Mouse (Mus musculus) embryonic facial prominence, embryonic 14.5 days (tissue): ENCODE data around the gene Gpr33. TPM values are rescaled to one million over a fixed set of nuclear protein-coding genes. Genes with fewer than 3 reads are reported as not detected.

Experiments
- ATAC-seq: fragments of 200-750 bp; cut with Nextera tagmentation; 2 replicates; pipeline ENCODE4 v1.8.0; 2017; ENCODE audit warnings: low read depth, moderate number of reproducible peaks, moderate TSS enrichment
- DNase-seq: peaks from one replicate; pipeline ENCODE4 v3.0.0-alpha.2; 2015; ENCODE audit warnings: low spot score
- H3K27ac ChIP-seq: fragments of 300-500 bp; sonication (generic); replicated peaks from 2 replicates; pipeline ENCODE4 v1.5.1; 2014; ENCODE audit warnings: low read depth, mild to moderate bottlenecking, low read length, moderate library complexity
- H3K27me3 ChIP-seq: fragments of 300-500 bp; sonication (generic); replicated peaks from 2 replicates; pipeline ENCODE4 v1.6.1; 2014; ENCODE audit warnings: low read length; ENCODE audit not compliant: control insufficient read depth, insufficient read depth
- H3K36me3 ChIP-seq: fragments of 300-500 bp; sonication (generic); 2 replicates; pipeline ENCODE4 v1.6.1; 2014; ENCODE audit warnings: low read length, mixed read lengths; ENCODE audit not compliant: control insufficient read depth, insufficient read depth
- H3K4me1 ChIP-seq: fragments of 300-500 bp; sonication (generic); 2 replicates; pipeline ENCODE4 v1.6.1; 2014; ENCODE audit warnings: antibody characterized with exemption, low read length; ENCODE audit not compliant: control insufficient read depth, insufficient read depth
- H3K4me2 ChIP-seq: fragments of 300-500 bp; sonication (generic); 2 replicates; pipeline ENCODE4 v1.6.1; 2014; ENCODE audit warnings: low read depth, mild to moderate bottlenecking, low read length, moderate library complexity, mixed read lengths
- H3K4me3 ChIP-seq: fragments of 300-500 bp; sonication (generic); 2 replicates; pipeline ENCODE4 v1.5.1; 2014; ENCODE audit warnings: low read depth, mild to moderate bottlenecking, low read length
- H3K9ac ChIP-seq: fragments of 300-500 bp; sonication (generic); 2 replicates; pipeline ENCODE4 v1.6.1; 2014; ENCODE audit warnings: low read depth, mild to moderate bottlenecking, low read length, moderate library complexity, mixed read lengths
- H3K9me3 ChIP-seq: fragments of 300-500 bp; sonication (generic); 2 replicates; pipeline ENCODE4 v1.6.1; 2016; ENCODE audit warnings: low read length; ENCODE audit not compliant: control insufficient read depth
- WGBS: fragments of 180-500 bp; shearing (Covaris S2); extraction: QIAGEN DNeasy Blood & Tissue Kit; methylation state at CpG from one replicate; pipeline ENCODE4 v1.1.7; 2014; 5-methylcytosine and 5-hydroxymethylcytosine counted together
- polyA plus RNA-seq: library from polyadenylated mRNA; unstranded; fragments of >200 nt; fragmentation: Nextera tagmentation; extraction: Ambion mirVana; gene quantifications from 2 replicates; pipeline ENCODE4 v1.2.1, GENCODE M21; 2014

Gpr33 gene
- polyA plus RNA-seq, 1 experiment from 2014 or later = not detected

GRCm38 (mm10) chr12:51998366-51998932 is 29.4 kb downstream of the Gpr33 start:
- H3K9ac ChIP-seq = no peak overlapping the region
- no peak for ATAC-seq
- DNase-seq = no peak
- H3K27ac ChIP-seq = no peak overlapping the region
- H3K4me2 ChIP-seq = no peak overlapping the region
- H3K4me1 ChIP-seq = no peaks in the 10 kb centered on the region
- H3K9me3 ChIP-seq = no peaks in the 10 kb centered on the region
- no peak overlapping the region for H3K4me3 ChIP-seq
- peaks cover 33% of the 10 kb centered on the region for H3K36me3 ChIP-seq
- 92% methylated on average over 9 of the region's 9 CpGs for WGBS
- no peaks in the 10 kb centered on the region for H3K27me3 ChIP-seq

DNA sequence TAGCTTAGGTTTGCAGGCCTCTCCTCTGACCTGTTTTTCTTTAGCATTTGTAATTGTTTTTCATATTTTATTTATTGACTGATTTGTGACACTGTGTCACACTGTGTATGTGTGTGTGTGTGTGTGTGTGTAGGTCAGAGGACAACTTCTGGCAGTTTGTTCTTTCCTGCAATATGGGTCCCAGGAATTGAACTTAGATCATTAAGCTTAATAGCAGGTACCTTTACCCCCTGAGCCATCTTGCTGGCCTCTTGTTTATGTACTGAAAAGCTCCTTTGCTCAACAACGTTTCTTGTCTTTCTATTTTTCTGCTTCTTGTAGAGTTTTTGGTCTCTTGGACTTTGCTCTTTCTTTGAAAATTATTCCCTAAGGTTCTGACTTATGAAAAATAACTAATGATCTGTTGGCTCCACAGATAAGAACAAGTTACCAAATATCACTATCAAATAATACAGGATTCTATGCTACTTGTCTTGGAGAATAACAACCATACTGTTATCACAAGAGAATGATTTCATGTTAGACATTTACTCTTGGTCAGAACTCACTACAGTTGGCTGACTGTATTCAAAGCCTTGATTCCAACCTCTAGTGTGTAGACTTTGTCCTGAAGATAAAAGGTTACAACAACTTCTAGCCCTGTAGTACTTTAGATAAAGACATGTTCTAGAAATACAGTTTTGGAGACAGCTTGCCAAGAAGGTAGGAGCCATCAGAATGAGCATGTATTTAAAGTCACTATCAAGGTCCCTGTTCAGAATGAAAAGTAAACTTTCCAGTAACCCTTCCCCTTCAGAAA is 31.9 kb downstream of the Gpr33 start:
- H3K36me3 ChIP-seq = peaks cover 33% of the 10 kb centered on the region
- DNase-seq (no peak), ATAC-seq (no peak)
- H3K27ac ChIP-seq = no peak overlapping the region
- H3K9me3 ChIP-seq = no peaks in the 10 kb centered on the region
- no peaks in the 10 kb centered on the region for H3K4me1 ChIP-seq
- no peak overlapping the region for H3K9ac ChIP-seq
- no peak overlapping the region for H3K4me2 ChIP-seq
- H3K4me3 ChIP-seq = no peak overlapping the region
- WGBS = 83% methylated on average over 1 of the region's 1 CpGs
- no peaks in the 10 kb centered on the region for H3K27me3 ChIP-seq

DNA sequence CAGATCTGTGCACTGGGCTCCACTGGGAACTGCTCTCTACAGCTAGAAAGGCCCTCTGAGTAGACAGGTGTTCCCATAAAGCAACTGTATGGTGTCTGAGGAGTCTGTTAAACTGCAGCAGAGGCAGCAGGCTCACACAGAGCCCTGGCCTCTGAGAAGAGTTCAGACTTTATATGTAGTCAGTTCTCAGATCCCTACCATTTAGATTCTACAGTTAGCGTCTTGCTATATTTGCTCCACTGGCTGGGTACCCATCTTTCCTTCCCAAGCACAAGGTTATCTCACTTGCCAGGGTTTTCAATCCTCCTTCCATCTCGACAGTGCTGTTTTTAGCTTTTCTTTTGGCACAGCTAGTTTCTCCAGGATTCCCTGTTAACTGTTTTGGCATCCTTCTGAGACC is 37.2 kb downstream of the Gpr33 start:
- H3K9ac ChIP-seq = no peak overlapping the region
- 0 out of 2 replicates have a peak, but pooled peaks cover 7% of the 10 kb centered on the region for H3K36me3 ChIP-seq
- ATAC-seq (no peak), DNase-seq (no peak)
- WGBS = 73% methylated on average over 2 of the region's 2 CpGs
- H3K4me1 ChIP-seq = no peaks in the 10 kb centered on the region
- no peaks in the 10 kb centered on the region for H3K9me3 ChIP-seq
- H3K27ac ChIP-seq = no peak overlapping the region
- H3K27me3 ChIP-seq = no peaks in the 10 kb centered on the region
- no peak overlapping the region for H3K4me3 ChIP-seq
- no peak overlapping the region for H3K4me2 ChIP-seq

DNA sequence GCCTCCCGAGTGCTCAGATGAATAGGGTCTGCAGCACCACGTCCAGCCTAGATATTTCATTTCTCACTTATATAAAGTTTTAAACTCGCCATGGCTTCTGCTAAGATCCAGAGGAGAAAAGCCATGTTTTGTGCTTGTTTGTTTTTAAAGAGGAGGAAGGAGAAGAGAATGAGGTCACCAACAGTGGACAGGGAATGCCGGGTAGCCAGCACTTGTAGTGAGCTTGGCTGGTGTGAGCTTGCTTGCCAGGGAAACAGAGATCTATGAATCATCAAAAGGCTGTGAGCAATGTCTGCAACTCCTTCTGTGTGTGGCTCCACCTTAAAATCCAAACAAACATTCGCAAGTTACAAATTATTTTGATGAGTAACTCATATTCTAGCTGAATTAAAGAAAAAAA is 39.3 kb downstream of the Gpr33 start:
- Histone ChIP-seq H3K36me3 (no peaks in the 10 kb centered on the region), H3K4me3 (no peak overlapping the region), H3K9ac (no peak overlapping the region), H3K4me2 (no peak overlapping the region), H3K4me1 (no peaks in the 10 kb centered on the region), H3K27me3 (no peaks in the 10 kb centered on the region), H3K27ac (no peak overlapping the region), H3K9me3 (no peaks in the 10 kb centered on the region)
- DNase-seq (no peak), ATAC-seq (no peak)
- 88% methylated on average over 5 of the region's 5 CpGs for WGBS

- no peak for DNase-seq
- H3K9ac ChIP-seq = no peak overlapping the region
- ATAC-seq = no peak
- H3K27ac ChIP-seq = no peak overlapping the region
- H3K9me3 ChIP-seq = no peaks in the 10 kb centered on the region
- H3K4me2 ChIP-seq = no peak overlapping the region
- no peak overlapping the region for H3K4me3 ChIP-seq
- H3K36me3 ChIP-seq = no peaks in the 10 kb centered on the region
- 49% methylated on average over 4 of the region's 4 CpGs for WGBS
- no peaks in the 10 kb centered on the region for H3K27me3 ChIP-seq
- no peaks in the 10 kb centered on the region for H3K4me1 ChIP-seq
Measured at GRCm38 (mm10) chr12:51985826-51986225, 42.0 kb downstream of the Gpr33 start.

- no peaks in the 10 kb centered on the region for H3K27me3 ChIP-seq
- no peak overlapping the region for H3K27ac ChIP-seq
- H3K36me3 ChIP-seq = no peaks in the 10 kb centered on the region
- DNase-seq (no peak), ATAC-seq (no peak)
- WGBS = 93% methylated on average over 3 of the region's 3 CpGs
- H3K9ac ChIP-seq = no peak overlapping the region
- H3K4me3 ChIP-seq = no peak overlapping the region
- no peaks in the 10 kb centered on the region for H3K4me1 ChIP-seq
- no peaks in the 10 kb centered on the region for H3K9me3 ChIP-seq
- H3K4me2 ChIP-seq = no peak overlapping the region
Measured at GRCm38 (mm10) chr12:51985163-51985748, 42.6 kb downstream of the Gpr33 start.

DNA sequence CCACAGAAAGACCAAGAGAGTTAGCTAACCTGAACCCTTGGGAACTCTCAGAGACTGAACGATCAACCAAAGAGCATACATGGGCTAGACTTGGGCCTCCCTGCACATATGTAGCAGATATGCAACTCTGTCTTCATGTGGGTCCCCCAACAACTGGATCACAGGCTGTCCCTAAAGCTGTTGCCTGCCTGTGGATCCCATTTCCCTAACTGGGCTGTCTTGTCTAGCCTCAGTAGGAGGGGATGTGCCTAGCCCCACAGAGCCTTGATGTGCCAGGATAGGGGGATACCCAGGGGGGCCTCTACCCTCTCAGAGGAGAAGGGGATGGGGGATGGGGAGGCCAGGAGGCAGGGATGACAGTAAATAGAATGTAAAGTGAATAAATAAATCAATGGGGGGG is 44.2 kb downstream of the Gpr33 start:
- no peak for DNase-seq
- no peaks in the 10 kb centered on the region for H3K9me3 ChIP-seq
- no peaks in the 10 kb centered on the region for H3K27me3 ChIP-seq
- H3K4me3 ChIP-seq = no peak overlapping the region
- no peak for ATAC-seq
- H3K27ac ChIP-seq = no peak overlapping the region
- no peaks in the 10 kb centered on the region for H3K4me1 ChIP-seq
- no peaks in the 10 kb centered on the region for H3K36me3 ChIP-seq
- 80% methylated on average over 1 of the region's 1 CpGs for WGBS
- H3K4me2 ChIP-seq = no peak overlapping the region
- no peak overlapping the region for H3K9ac ChIP-seq

DNA sequence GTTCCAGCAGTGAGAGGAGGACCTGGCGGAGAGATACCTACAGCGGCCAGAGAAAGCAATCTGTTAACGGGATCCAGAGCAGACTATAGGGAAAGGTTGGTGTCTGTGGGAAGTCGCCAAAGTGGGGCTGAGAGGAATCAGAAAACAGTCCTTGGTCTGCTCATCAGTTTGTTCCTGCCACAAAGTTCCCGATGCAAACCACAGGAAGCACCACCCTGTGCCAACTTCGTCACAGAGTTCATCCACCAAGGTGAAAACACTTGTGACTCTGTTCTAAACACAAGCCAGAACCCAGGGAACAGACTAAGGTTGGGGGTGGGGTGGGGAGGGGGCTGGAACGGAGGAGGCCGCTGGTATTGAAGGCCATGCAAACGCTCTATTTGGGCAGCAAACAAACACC is 51.3 kb downstream of the Gpr33 start:
- ATAC-seq = no peak
- Histone ChIP-seq H3K4me1 (no peaks in the 10 kb centered on the region), H3K27ac (no peak overlapping the region), H3K9ac (no peak overlapping the region), H3K4me2 (no peak overlapping the region), H3K9me3 (0 out of 2 replicates have a peak, but pooled peaks cover 6% of the 10 kb centered on the region), H3K36me3 (no peaks in the 10 kb centered on the region), H3K27me3 (no peaks in the 10 kb centered on the region), H3K4me3 (no peak overlapping the region)
- 74% methylated on average over 9 of the region's 9 CpGs for WGBS
- DNase-seq = no peak
